Mouse (Mus musculus): ENCODE measurements at regions not wholly inside any gene's neighbourhood (a gene's known extent, or its start where the extent isn't known, plus 50 kb on each side); places are given as distances from the start of the nearest gene placed in this dataset.

- TF ChIP-seq CTCF (IDR thresholded peaks at IDR 0.05; ENCODE audit: insufficient read depth, low read length) = no peak
- no peak for TF ChIP-seq POLR2A (IDR thresholded peaks at IDR 0.05; ENCODE audit: borderline replicate concordance, extremely low read depth, low read depth, low read length)
Observed at GRCm38 (mm10) chr4:7391596-7391995, 847.2 kb downstream of the Car8 start.

Measured in lung, adult 2 months (tissue).